Mouse (Mus musculus) embryonic stem cell, embryonic (primary cell): ENCODE measurements around the gene Erc1.
"Not testable (repeated sequence)": the region's sequence is repeated elsewhere in the genome, so short reads cannot be mapped to it uniquely, and the experiment has no call there.

Experiments used
- CTCF ChIA-PET, 4 experiments: fragments of 300-600 bp in 2 of 4; fragments of 350-600 bp in 2 of 4; sonication (Branson Sonifier 250); formaldehyde crosslinking; loops; one replicate each; lab custom pipeline; 2022; ENCODE audit warnings: inconsistent platforms in 2 of 4; lab: Charles Lee
- POLR2A ChIA-PET, 4 experiments: fragments of 300-600 bp in 2 of 4; fragments of 350-600 bp in 2 of 4; sonication (Branson Sonifier 250); formaldehyde crosslinking; loops; one replicate each; lab custom pipeline; 2022; ENCODE audit warnings: antibody characterized with exemption in 4 of 4, inconsistent platforms in 1 of 4; lab: Charles Lee

Erc1 gene

DNA sequence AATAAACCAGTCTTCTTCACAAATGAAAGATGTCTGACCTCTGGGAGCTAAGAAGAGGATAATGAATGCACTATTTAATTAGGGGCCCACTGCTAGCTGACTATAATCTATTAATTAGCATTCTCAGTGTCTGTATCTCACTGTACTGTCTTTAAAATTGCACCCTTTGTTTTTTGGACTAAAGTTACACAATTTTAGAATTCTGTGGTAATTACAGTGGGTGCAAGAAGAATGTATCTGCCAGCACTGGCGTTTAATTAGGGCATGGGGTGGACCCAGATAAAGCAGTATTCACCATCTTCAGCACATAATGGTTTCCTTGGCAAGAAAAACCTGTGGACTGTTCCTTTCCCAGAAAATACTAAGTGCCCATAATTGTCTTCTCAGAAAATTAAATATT lies 25.8 kb downstream of the Erc1 start:
- CTCF ChIA-PET: no interaction called here
- POLR2A ChIA-PET: interaction anchor here in 2 of 4 experiments (0.5 to 2.2 kb wide), 2 partner anchors 26 to 314 kb away, joined by 3 to 11 read pairs; partner anchors contain the start of gene Erc1 (in 1 of the 2)

DNA sequence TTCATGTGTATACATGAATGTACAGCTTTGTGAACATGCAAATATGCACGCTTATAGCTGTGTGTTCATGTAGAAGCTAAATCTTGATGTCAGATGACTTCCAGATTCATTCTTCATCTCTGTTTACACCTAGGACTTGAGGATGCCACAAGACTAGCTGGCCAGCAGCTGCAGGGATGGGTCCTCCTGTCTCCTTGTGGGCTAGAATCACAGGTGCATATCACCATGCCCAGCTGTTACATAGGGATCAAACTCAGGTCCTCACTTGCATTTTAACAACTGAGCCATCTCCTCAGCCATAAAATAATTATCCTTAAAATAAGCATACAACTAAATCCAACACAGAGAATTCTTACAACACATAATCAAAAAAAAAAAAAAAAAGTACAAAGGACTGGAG lies 26.8 kb downstream of the Erc1 start:
- CTCF ChIA-PET: no interaction called here
- POLR2A ChIA-PET: interaction anchor here (0.6 to 2.2 kb wide), 5 partner anchors 27 to 625 kb away, joined by 3 to 11 read pairs (median 3); partner anchors contain the start of gene Erc1 (in 2 of the 4)

DNA sequence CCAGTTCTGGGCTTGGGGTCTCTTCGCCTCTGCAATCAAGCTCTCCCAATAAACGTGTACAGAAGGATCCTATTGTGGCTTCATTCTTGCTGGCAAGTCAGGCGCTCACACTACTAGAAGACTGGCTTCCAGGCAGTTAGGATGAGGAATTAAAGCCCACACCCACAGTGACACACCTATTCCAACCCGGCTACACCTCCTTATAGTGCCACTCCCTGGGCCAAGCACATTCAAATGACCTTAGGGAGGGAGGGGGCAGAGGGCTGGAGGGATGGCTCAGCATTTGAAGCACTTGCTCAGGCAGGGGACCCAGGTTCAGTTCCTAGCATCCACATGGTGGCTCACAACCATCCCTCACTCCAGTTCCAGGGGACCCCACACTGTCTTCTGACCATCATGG lies 29.4 kb downstream of the Erc1 start:
- ChIA-PET CTCF (no interaction called here), POLR2A (no interaction called here)

DNA sequence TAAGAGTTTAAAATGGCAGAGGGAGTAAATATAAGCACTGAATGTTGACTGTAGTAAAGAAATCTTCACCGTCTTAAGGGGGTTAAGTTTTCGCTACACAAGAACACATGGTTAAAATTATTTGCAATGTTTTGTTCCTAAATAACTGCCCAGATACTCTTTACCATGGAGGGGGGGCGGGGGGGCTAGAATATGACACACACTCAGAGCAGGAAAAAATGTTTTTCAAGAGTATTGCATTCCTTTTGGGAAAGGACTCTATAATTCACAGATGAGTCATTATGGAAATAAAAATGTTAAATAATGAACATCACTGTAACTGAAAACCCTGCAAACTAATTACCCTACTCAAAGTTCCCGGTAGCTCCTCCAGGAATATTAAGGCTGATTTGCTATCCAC lies 32.5 kb downstream of the Erc1 start:
- ChIA-PET POLR2A (interaction anchor here in 1 of 4 experiments (0.6 kb wide), 1 partner anchor 1918 kb away, joined by 3 read pairs; no protein-coding TSS in a partner anchor), CTCF (no interaction called here)

DNA sequence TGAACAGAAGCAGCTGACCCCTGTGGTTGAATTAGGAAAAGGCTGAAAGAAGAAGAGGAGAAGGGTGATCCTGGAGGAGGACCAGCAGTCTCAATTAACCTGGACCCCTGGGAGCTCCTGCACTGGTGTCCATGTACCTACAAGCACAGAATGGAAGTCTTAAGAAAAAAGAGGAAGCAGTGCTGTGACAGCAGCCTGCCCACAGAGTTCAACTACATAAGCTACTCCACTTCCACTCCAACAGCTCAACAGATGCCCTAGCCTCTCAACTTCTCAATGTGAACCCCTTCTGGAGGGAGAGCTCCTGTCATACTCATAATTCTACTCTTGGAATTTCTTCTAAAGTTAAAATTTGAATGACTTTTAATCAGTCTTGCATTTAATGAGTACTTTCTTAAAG lies 34.9 kb downstream of the Erc1 start:
- POLR2A ChIA-PET: not testable (repeated sequence)
- CTCF ChIA-PET: interaction anchor here in 1 of 4 experiments (0.6 kb wide), 1 partner anchor 37 kb away, joined by 5 read pairs; no protein-coding TSS in a partner anchor

DNA sequence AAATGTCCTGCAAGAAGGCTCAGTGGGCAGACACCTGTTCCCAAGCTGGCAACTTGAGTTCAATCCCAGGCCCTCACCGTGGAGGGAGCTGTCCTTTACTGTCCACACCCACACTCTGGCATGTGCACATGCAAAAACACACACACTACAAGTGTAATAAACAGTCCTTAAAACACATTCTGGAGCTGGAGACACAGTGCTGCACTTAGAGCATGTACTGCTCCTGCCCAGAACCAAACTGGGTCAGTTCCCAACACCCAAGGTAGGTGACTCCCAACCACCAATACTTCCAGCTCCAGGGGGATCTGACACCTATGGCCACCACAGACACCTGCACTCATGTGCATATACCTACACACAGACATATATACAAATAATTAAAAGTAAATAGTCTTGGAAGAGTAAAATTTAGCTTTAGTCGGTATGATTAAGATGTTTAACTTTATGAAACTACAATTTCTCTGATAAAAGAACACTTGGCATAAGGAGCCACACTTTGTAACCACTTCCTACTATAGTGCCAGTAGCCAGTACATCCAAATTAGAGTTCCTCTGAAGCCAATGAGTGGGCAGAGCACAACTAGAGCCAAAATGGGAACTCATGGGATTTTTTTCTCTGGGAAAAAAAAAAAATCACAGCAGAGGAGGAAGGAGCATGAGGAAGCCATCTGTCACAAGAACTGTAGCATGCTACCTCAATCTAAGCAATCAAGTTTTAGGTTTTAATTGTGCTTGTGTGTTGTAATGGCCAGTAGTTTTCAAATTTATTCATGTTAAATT lies 39.1 kb downstream of the Erc1 start:
- ChIA-PET CTCF (interaction anchor here in 1 of 4 experiments (0.7 kb wide), 1 partner anchor 335 kb away, joined by 3 read pairs; no protein-coding TSS in a partner anchor), POLR2A (interaction anchor here in 1 of 4 experiments (0.6 kb wide), 1 partner anchor 357 kb away, joined by 4 read pairs; no protein-coding TSS in a partner anchor)

DNA sequence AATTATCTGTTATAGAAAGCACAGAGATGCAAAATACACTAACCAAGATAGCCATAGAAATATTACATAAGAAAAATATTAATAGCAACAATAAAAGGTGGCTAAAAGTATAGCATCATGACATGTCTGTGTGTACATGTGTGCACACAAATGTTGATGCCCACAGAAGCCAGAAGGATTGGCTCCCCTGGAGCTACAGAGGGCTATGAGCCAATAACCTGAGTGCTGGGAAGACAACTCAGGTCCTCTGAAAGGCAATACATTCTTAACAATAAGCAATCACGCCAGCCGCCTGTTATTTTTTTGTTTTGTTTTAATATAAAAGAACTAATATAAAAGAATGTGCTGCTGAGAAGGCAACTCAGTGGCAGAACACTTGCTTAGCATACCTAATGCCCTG lies 44.7 kb downstream of the Erc1 start:
- ChIA-PET POLR2A (interaction anchor here in 1 of 4 experiments (0.6 to 1.0 kb wide), 3 partner anchors 9 to 35 kb away, joined by 3 to 4 read pairs (median 3); no protein-coding TSS in a partner anchor), CTCF (no interaction called here)

DNA sequence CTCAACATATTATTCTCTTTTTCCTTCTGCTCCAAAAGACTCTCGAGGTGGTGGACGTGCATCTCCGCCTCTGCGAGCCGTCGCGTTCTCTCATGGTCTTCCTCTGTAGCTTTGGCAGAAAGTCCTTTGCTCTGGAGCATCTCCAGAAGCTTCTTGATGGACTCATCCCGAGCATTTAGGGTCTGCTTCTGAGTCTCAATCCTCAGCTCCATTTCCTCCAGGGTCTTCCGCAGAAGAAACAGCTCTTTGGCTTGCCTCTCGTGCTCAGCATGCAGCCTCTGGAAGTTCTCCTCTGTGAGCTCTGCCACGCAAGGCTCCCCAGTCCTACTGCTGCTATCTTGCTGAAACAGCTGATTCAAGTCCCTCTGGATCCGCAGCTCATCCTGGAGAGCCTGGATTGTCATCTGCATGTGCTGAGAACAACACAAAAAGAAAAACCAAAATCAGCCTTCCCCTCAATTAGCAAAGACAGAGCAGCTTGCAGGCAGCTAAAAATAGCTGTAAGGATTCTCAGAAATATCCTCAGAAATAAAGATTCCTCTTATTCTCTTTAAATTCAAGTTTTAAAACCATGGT lies 51.0 kb downstream of the Erc1 start:
- POLR2A ChIA-PET: interaction anchor here in 1 of 4 experiments (0.9 kb wide), 1 partner anchor 23 kb away, joined by 3 read pairs; no protein-coding TSS in a partner anchor
- CTCF ChIA-PET: interaction anchor here in 1 of 4 experiments (0.6 kb wide), 1 partner anchor 215 kb away, joined by 4 read pairs; no protein-coding TSS in a partner anchor

DNA sequence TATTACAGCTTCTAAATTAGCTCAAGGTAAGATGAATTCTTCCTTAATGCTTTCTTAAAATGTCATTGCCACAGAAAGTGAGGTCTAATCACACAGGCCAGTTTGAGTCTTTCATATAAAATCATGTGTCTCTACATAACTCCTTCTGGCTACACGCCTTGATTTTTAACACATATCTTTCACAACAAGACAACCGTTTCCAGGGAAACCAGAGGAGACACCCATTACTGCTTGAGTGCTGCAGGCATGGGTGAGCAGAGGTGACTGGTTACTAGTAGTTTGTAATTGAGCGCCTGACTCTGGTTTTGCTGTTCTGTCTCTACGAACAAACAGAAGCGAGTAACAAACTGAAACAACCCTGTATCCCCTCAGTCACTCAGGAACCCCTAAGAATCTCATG lies 51.7 kb downstream of the Erc1 start:
- ChIA-PET CTCF (interaction anchor here in 2 of 4 experiments (0.6 to 0.9 kb wide), 2 partner anchors 214 to 311 kb away, joined by 3 to 4 read pairs; no protein-coding TSS in a partner anchor), POLR2A (no interaction called here)

DNA sequence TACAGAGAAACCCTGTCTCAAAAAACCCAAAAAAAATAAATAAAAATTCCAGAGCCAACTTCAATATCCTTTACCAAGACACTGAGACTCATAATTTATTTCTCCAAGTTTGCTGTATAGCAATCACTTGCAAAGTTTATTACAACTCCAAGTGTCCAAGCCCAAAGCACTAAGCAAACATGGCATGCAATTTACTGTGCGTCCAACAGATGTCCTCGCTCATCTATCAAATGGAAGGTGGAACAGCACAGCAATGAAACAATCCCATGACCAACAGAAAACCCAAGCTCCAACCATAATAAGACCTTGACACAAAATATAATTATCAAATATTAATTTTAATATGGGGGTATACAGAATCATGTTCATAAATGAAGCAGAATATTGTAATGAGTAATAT lies 55.4 kb downstream of the Erc1 start:
- ChIA-PET CTCF (interaction anchor here in 3 of 4 experiments (0.5 to 0.7 kb wide), 5 partner anchors 12 to 401 kb away, joined by 3 to 5 read pairs (median 3); no protein-coding TSS in a partner anchor), POLR2A (interaction anchor here in 1 of 4 experiments (1.2 kb wide), 1 partner anchor 280 kb away, joined by 3 read pairs; no protein-coding TSS in a partner anchor)

DNA sequence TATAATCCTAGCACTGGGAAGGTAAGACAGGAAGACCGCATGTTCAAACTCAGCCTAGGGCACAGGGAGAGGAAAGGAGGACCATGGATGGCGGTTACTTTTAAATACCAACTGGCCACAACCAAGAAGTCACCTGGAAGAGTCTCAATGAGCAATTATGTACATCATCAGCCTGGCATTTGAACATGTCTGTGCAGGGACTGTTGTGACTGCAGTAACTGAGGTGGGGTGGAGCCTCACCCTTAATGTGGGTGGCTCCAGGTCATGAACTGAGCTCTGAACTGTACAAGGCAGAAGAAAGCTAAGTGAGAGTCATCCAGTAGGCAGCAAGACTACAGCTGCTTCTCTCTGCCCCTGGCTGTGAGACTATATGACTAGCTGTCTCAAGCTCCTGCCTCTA lies 65.6 kb downstream of the Erc1 start:
- CTCF ChIA-PET: no interaction called here
- POLR2A ChIA-PET: no interaction called here

DNA sequence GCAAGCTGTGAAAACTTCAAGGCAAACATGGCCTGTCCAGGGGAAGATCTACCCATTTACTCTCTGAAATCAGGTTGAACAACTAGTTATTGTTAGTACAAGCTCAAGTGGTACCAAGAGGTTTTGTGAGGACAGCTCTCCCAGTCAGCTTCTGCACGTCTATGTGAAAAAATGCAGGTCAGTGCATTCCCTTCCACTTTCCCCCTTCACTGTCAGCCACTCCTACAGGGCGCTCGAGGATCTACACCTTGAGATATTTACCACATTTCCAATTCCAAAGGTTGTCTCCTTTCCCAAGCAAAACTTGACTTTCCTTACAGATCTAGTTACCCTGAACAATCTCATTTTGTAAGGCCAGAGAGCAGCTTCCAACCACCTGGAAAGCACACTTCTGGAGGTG lies 66.9 kb downstream of the Erc1 start:
- ChIA-PET CTCF (interaction anchor here in 3 of 4 experiments (0.5 to 1.3 kb wide), 4 partner anchors 9 to 291 kb away, joined by 3 read pairs; no protein-coding TSS in a partner anchor), POLR2A (no interaction called here)

DNA sequence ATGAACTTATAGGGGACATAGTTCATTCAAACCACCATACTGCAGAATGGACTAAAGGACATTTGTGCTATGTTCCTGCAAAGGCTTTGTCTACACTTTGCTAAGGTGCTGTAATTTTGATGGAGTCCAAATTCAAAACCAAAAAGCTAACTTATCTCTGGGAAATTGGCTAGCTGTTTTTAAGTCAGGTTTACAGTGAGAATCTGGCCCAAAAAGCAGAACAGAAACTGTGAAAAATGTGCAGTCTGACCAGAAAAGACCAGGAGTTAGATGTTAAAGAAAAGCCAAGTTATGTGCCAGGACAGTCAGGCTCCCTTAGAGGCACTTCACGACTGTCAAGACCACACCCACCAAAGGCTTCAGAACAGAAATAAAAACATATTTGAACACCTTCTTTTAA lies 79.2 kb downstream of the Erc1 start:
- POLR2A ChIA-PET: interaction anchor here in 1 of 4 experiments (0.5 to 1.0 kb wide), 2 partner anchors 35 to 544 kb away, joined by 3 read pairs; no protein-coding TSS in a partner anchor
- CTCF ChIA-PET: no interaction called here

DNA sequence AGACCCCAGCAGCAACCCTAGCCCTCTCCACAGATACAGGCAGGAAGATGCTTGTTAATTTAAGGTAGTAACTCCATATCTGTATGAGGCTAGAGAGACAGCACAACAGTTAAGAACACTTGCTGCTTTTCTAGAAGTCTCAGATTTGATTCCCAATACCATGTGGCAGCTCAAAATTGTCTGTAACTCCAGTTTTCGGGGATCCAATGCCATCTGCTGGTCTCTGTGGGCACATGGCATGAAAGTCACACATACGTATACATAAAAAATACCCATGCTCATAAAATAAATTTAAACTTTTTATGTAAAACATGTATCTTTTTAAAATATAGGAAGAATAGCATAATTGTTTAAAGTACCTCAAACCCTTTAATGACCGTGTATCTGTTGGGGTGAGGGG lies 83.6 kb downstream of the Erc1 start:
- POLR2A ChIA-PET: no interaction called here

DNA sequence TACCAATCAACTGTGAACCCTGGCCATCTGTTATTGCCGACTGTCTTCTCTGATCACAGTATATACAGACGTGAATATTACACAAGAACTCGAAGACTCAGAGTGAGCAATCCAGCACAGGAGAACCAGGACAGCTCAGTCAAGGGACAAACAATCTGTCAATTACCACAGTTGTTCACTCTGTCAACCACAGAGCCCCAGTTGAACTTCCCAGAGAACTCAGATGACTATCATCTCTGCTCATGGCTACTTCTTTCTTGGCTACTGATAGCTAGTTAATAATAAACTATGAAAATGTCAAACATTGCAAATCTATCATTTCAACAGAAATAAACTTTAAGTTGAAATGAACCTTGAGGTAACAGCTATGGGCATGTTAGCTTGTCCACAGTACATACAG lies 88.1 kb downstream of the Erc1 start:
- POLR2A ChIA-PET: interaction anchor here in 1 of 4 experiments (1.5 kb wide), 1 partner anchor 159 kb away, joined by 4 read pairs; no protein-coding TSS in a partner anchor
- CTCF ChIA-PET: interaction anchor here in 1 of 4 experiments (0.6 kb wide), 2 partner anchors 1286 to 1794 kb away, joined by 3 read pairs; no protein-coding TSS in a partner anchor

More for the DNA sequence above, 83.6 kb downstream of the Erc1 start:
- CTCF ChIA-PET: no interaction called here

DNA sequence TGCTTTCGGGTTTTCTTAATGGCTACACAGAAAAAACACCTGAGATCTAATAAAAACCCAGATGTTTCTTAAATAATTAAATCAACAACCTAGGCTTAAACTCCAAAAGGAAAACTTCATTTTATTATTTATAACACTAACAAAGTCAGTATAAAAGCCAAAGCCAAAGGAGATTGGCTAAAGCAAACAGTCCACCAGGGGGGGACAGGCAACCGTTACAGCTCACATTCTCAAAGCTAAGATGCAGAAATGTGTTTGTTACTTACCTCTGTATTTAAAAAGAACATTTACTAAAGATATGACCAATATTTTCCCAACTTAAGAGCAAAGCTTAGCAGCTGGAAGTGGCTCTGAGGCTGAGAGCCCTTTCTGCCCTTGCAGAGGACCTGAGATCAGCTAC lies 89.5 kb downstream of the Erc1 start:
- ChIA-PET POLR2A (interaction anchor here in 1 of 4 experiments (1.2 to 1.5 kb wide), 2 partner anchors 8 to 160 kb away, joined by 3 to 4 read pairs; no protein-coding TSS in a partner anchor), CTCF (no interaction called here)

DNA sequence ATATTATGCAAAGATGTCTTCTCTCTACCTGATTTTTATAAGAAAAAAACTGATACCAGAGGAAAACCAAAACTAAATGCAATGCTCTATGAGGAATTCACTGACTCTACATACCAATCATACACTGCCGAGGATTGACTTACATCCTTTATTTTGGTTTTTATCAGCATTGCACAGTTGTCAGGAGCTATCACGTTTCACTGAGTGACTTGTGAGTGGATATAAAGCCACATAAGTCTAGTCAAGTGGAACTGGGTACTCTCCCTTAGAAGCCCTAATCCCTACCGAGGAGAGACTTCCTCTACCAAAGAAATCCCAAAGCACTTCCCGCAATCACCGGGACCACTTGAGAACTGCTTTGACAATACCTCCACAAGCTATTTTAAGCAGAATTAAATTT lies 90.2 kb downstream of the Erc1 start:
- CTCF ChIA-PET: no interaction called here
- POLR2A ChIA-PET: no interaction called here

DNA sequence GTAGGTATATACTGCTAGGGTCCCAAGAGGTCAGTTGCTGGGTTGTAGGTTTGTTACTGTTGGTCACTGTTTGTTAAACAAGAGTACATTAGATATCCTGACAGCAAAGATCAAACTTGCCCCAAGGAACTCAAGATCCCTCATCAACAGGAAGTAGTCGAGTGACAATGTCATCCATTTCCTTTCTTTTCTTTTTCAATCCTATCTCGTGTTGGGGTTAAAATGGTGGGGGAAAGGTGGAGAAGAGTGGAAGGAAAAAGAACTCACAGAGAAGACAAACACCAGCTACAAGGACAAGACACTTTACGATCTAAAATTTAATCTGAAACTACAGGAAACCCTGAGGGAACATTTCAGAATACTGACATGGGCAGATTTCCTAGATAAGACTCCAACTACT lies 92.1 kb downstream of the Erc1 start:
- CTCF ChIA-PET: no interaction called here
- POLR2A ChIA-PET: interaction anchor here in 1 of 4 experiments (0.7 to 1.0 kb wide), 3 partner anchors 19 to 406 kb away, joined by 3 to 6 read pairs (median 3); no protein-coding TSS in a partner anchor

DNA sequence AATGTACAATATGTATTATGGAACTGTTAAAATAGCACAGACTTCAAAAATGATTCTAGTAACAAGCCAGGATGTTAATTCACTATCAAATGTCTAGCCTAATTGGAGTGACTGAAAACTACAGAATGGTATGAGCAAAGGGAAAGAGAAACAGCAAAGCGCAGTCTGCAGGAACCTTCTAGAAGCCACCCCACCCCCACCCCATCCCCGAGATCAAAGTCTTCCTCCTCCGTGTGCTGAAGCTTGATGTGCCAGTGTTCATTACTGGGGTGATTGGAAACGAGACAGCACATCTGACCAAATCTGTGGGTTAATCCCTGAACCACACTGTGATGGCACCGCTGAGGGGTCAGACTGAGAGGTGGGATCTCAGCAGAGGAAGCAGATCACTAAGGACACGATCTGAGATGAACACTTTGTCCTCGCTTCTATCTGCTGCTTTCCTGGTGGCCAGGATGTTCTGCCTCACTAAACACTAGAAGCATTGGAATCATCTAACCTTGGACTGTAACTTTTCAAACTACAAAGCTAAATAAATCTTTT lies 98.8 kb downstream of the Erc1 start:
- CTCF ChIA-PET: no interaction called here
- POLR2A ChIA-PET: no interaction called here
